Mouse (Mus musculus): ENCODE data around the gene Rhbdd2. TPM values are rescaled to one million over a fixed set of nuclear protein-coding genes. Genes with fewer than 3 reads are reported as not detected.

Rhbdd2 gene
- total RNA-seq, 2 experiments from 2014 or later, result 5.1 to 9.6 TPM

DNA sequence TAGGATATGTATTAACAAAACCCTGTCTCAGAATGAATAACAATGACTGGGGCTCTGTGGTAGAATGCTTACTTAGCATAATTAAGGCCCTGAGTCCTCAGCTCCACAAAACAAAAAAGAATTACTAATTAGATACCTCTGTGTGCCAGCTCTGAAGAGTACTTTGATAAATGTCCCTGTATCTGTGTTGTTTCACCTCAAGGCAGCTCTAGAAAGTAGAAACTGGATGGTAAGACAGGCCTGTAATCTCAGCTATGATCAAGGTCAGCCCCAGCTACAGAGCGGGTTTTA, 11.1 kb downstream of the Rhbdd2 start:
- ATAC-seq (replicated peaks; ENCODE audit: low FRiP score, poor library complexity, severe bottlenecking), result no peak

DNA sequence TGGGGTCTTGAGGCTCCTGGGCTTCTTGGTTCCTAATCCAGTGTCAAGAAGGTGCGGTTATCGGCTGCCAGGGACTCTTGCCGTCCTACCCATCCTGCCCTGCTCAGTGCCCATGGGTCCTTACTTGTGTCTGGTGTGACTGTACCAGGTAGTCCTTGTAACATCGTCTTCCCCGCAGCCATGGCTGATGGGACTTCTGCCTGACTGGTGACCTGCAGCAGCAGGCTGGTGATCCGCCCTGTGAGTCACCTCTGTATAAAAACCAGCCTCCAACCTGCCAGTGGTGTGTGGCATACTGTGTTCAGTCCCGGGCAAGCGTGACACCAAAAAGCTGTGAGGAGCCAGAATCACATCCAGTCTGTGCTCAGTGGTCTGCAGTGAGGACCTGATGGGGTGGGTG, 11.5 kb downstream of the Rhbdd2 start:
- no peak for ATAC-seq (replicated peaks; ENCODE audit: low FRiP score, poor library complexity, severe bottlenecking)

DNA sequence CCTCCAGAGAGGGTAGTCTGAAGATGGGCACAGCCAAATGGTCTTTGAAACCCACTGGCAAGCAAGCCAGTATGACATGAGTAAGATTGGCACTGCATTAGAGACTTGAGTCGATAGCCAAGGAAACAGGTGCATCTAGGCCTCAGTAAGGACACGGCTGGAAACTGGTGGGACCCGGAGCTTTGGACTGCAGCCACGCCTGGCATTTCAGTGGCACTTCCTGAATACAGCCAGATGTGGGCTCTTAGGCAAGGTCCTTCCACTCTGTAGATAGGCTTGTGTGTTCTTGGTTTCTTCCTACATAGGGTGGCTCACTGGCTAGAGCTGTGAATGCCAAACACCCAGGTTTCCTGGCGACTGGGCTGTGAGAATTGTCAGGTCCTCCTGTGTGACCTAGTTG, 12.9 kb downstream of the Rhbdd2 start:
- ATAC-seq (replicated peaks; ENCODE audit: low FRiP score, poor library complexity, severe bottlenecking), result no peak

DNA sequence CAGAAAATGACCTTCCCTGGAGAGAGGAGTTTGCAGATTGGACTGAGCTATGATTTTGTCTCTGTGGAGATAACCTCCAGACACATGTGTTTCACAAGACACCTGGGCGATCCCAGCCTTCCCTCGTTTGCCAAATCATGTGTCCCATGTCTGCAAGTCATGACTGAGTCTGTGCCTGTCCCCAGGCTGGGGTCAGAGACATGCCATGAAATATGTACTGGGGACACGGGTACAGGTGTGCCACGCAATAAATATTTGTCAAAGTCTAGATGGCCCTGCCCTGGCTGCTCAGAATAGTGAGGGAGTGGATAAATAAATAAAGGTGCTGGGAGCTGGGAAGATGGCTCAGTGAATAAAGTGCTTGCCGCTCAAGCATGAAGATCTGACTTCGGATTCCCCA, 13.6 kb downstream of the Rhbdd2 start:
- no peak for ATAC-seq (replicated peaks; ENCODE audit: low FRiP score, poor library complexity, severe bottlenecking)

DNA sequence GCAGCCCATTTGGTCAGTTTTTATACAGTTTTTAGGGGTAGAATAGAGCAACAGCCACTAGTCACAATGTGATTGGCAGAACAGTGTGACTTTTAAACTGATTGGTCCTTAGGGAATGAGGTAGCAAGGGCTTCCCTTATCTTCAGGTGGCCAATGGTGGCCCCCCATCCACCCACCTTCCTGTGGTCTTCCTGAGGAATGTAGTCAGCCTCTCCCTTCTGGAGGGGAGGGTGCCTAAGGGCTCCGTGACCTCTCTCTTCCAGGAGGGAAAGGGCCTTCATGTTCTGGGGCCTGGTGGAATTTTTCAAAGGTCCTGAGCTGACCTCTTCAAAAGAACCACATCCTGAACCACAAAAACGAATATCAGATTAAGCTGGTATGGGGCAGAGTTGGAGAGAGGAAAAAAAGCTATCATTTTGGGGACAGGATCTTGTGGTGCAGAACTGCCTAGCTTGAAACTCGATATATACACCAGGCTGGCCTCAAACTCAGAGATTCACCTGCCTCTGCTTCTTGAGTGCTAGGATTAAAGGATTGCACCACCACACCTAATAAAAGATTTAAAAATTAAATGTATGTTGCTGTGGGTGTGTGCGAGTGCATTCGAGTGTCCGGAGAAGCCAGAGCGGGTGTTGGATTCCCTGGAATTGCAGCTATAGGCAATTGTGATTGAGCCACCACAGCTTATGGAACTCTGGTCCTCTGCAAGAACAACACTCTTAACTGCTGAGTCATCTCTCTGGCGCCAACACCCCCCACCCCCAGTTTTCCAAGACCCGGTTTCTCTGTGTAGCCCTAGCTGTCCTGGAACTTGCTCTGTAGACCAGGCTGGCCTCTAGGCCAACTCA, 16.3 kb downstream of the Rhbdd2 start:
- ATAC-seq (replicated peaks; ENCODE audit: low FRiP score, poor library complexity, severe bottlenecking), result no peak

DNA sequence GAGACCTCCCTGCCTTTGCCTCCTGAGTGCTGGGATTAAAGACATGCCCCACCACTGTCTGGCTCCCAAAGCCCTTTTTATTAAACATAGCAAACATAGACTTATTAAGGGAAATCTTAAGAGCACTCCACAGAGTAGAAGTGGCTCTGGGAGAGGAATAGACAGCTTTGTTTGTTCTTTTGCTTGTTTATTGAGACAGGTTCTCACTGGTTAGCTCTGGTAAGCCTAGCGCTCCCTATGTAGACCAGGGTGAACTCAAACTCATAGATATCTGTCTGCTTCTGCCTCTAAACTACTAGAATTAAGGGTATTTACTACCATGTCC, 16.9 kb downstream of the Rhbdd2 start:
- no peak for ATAC-seq (replicated peaks; ENCODE audit: low FRiP score, poor library complexity, severe bottlenecking)

DNA sequence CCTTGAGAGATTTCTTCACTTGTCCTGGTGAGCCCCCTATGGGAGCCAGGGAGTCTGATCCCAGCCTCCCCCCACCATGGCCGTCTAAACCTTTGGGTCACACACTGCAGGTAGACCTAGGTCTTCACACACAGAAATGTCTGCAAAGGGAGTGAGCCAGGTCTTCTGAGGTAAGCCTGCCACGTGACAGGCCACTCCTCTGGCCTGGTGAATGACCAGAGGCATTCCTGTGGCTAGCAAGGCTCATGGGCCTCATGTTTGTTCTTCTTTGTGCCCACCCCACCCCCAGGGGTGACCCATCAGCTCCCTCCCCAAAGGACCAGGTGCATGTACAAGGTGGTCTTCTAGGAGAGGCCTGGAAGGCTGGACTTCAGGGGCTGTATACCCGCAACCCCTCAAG, 19.1 kb downstream of the Rhbdd2 start:
- ATAC-seq (replicated peaks; ENCODE audit: low FRiP score, poor library complexity, severe bottlenecking), result 0 out of 2 replicates have a peak, but pooled peaks have one; percentile 10

DNA sequence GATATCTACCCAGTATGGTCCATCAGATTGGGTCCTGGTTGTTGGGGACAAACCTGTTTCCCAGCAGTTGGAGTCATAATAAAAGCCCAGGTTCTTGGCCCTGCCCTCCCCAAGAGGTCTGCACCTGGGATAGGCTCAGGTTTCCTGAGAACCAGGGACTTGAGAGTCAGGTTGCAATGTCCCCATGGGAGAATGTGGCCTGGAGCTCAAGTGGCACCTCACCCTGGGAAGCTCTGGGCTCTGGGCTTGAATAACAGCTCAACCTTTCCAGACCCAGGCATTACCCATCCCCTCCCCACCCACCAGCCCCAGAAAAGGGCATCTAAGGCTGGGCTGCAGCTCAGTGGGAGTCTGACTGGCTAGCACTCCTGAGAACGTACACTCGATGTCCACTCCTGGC, 20.8 kb downstream of the Rhbdd2 start:
- no peak for ATAC-seq (replicated peaks; ENCODE audit: low FRiP score, poor library complexity, severe bottlenecking)

DNA sequence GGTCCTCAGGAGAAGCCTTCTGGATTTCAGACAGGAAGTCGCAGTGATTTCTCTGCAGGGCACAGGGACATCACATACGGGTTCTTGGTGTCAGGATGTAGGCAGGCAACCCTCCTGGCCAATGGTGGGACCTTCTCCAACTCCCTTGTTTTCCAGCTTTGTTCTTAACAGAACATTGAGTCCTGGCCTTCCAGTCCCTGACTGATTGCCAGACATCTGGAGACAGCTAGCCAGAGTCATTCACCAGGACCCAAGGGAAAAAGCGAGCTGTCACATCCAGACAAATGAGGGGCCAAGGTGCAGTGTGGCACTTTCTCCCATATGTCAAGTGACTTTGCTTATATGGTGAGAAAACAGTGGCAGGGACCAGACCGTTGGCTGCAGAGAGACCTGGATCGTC, 23.6 kb downstream of the Rhbdd2 start:
- ATAC-seq (replicated peaks; ENCODE audit: low FRiP score, poor library complexity, severe bottlenecking), result no peak

DNA sequence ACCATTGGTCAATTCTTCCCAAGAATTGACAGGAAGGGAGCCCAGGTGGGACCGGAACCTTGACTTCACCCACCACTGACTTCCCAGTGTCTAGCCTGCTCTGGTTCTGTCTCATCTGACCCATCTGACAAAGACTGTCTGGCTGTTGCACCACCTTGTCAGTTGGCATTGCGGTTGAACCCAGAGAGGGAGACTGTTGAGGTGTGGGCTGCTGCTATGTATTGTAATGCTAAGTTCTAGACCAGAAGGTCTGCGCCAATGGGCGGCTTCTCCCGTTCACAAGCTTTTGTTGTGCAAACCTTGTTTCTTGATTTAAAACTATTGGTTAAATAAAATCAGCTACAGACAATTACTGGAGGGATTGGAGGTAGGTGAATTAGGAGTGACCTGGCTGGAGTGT, 24.7 kb downstream of the Rhbdd2 start:
- no peak for ATAC-seq (replicated peaks; ENCODE audit: low FRiP score, poor library complexity, severe bottlenecking)

DNA sequence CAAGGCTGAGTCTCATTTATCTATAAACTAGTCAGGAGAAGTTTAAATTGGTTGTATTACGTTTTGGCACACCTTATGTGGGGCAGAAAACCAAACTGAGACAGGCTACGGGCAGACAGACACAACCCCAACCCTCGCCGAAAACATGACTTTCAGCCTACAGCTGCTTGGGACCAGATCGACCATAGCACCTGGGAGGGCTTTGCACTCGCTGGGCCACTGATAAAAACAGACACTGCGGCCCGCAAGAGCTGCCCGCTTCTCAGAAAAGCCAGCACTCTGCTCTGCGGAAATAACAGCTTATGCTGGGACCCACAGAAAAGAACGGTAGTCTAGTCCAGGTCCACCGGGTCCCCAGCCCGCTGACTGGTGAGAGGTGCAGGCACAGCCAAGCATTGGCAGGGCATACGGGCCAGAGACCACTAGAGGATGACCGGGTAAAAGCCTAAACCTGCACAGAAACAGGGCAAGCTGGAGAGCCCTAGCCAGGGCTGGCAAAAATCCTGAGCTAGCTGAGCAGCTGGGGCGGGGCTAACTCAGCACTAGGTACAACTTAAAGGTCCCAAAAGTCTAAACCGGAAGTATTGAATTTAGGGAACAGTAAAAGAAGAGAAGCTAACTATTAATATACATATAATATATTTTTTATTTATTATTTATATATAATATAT, 25.4 kb downstream of the Rhbdd2 start:
- 0 out of 2 replicates have a peak, but pooled peaks have one; percentile 56 for ATAC-seq (replicated peaks; ENCODE audit: low FRiP score, poor library complexity, severe bottlenecking)

DNA sequence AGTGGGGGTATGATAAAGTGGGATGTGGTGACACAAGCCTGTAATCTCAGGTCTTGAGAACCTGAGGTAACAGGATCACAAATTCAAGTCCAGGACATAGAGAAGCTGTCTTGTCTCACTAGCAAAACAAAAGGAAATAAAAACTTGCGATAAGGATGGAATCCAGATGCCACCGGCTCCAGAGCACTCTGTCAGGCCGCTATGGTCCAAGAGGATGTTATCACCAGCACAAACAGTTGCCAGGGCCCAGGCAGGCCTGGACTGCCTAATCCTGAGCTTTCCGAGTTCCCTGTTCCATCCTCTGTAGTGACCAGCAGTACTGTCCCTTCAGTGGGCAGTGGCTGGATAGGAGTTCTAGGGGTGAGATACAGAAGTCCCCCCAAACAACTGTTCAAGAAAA, 27.5 kb downstream of the Rhbdd2 start:
- ATAC-seq (replicated peaks; ENCODE audit: low FRiP score, poor library complexity, severe bottlenecking), result no peak

DNA sequence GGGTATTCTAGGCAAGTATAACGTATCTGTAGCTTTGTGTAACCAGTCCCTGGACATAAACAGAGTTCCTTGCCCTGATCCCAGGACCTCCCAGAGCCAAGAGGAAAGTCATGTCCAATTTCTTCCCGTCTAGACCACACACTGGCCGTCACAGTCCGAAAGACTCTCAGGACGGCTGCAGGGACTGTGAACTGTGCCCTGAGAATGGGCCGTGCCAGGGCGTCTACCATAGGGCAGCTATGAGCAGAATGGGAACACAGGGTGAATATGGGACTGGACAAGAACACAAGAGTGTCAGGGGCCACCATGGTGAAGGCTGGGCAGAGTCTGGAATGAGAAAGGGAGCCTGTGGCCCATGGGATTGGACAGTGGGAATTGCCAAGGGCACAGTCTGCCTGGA, 28.1 kb downstream of the Rhbdd2 start:
- no peak for ATAC-seq (replicated peaks; ENCODE audit: low FRiP score, poor library complexity, severe bottlenecking)

DNA sequence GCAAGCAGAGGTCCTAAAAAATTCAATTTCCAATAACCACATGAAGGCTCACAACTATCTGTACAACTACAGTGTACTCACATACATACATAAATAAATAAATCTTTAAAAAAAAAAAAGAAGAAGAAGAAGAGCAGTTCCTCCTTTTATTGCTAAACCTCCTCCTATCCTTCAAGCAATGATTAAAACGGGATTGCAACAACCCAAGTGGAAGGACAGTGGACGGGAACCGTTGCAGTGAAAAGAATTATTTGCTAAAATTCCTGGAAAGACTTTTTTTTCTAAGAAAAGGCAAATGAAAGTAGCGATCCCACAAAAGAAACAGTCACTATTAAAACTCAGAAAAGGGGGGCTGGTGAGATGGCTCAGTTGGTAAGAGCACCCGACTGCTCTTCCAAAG, 34.5 kb downstream of the Rhbdd2 start:
- ATAC-seq (replicated peaks; ENCODE audit: low FRiP score, poor library complexity, severe bottlenecking), result no peak

DNA sequence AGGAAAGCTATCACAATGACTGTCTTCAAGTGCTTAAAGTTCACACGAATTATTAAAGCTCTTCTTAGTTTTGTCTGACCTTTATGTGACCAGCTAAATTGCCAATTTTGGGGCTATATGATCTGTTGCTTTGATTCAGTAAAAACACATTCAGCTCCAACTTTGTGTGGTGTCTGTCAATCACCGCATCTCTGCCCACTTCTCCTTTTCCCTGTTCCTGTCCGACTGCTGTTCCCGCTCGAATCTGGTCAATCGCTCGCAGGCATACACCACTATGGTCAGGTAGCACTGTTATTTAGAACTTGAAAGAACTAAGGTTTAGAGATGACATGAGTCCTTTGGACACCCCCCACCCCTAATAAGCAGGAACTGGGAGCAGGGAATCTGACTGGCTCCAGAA, 35.7 kb downstream of the Rhbdd2 start:
- no peak for ATAC-seq (replicated peaks; ENCODE audit: low FRiP score, poor library complexity, severe bottlenecking)

DNA sequence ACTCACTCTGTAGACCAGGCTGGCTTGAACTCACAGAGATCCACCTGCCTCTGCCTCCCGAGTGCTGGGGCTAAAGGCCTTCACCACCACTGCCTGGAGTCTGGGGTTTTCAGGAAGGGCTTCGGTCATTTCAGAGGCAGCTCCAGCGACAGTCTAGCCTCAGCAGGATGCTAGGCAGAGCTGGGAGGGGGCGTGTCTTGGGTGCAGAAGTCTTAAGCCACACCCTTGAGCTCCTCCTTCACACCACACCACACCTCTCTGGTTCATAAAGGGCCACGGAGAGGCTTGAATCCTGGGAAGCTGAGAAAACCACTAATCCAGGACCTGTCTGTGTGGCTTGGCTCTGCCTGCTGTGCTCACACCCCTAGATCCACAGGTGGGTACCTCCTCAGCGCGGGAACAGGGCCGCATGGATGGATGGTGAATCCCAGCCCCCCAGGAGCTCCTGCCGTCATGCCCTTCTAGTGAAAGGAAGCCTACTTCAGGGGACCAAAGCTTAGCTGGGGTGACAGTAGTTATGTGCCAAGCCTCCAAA, 37.4 kb downstream of the Rhbdd2 start, which contains the start of gene Por:
TSS of gene Por (plus strand) at position 293 of the 535 bp plus-strand sequence.
- ATAC-seq (replicated peaks; ENCODE audit: low FRiP score, poor library complexity, severe bottlenecking), result peak; percentile 77; the same call in 1 of the 2 replicates

DNA sequence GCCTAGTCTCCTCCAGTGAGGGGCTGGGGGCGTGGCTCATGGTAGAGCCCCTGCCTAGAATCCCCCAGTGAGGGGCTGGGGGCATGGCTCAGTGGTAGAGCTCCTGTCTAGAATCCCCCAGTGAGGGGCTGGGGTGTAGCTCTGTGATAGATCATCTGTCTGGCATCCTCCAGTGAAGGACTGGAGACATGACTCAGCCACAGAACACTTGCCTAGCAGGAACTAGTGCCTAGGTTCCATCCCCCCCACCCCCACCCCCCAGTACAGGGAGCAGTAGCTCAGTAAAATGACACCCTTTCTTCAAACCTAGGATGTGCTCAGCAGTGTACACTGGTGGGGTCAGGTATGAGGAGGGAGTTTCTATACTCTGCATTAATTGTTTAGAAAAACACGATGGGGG, 38.5 kb downstream of the Rhbdd2 start:
- no peak for ATAC-seq (replicated peaks; ENCODE audit: low FRiP score, poor library complexity, severe bottlenecking)

DNA sequence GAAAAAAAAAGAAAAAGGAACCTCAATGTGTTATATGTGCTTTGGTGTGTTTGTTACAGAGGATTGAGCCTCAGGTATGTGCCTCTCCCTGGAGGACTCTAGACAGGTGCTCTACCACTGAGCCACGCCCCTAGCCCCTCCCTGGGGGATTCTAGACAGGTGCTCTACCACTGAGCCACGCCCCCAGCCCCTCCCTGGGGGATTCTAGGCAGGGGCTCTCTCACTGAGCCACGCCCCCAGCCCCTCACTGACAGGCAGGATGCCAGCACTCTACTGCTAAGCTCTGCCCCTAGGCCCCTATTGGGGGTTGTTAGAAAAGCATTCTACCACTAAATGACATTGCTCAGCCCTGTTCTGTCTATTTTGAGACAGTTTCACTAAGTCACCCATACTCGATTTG, 40.1 kb downstream of the Rhbdd2 start:
- ATAC-seq (replicated peaks; ENCODE audit: low FRiP score, poor library complexity, severe bottlenecking), result no peak

DNA sequence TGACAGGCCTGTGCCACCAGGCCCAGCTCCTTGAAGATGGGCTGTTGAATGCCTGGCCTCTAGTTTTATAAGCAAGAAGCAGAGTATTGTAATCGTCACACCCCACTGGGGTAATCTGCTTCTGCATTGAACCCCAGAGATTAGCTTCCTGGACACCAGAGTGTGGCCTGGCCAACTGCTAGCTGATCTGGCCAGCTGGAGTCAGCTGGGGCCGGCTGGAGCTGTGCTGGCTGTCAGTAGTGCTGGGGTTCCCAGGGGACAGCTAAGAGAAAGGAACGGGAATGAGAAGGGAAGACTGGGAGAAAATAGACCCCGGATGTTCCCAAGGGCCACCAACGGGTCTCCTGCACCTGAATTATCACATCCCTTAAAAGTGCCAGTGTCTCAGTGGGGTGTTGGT, 40.6 kb downstream of the Rhbdd2 start:
- no peak for ATAC-seq (replicated peaks; ENCODE audit: low FRiP score, poor library complexity, severe bottlenecking)

DNA sequence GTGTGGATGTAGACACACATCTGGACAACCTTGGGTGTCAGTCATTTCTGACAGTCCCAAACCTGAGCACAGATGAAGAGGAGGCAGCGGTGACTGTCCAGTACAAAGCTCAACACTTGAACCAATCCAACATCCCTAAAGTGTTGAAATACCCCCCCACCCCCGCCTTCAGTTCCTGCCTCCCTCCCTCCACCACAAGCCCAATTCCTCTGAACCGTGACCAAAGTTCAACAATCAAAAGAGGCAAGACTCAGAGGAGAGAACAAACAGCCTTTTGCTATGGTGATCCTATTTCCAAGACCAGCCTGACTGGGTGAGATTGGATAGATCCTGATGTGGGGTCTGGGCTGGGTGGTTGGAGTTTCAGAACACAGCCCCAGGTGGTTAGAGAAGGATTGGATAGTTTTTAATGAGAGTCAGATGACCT, 41.9 kb downstream of the Rhbdd2 start:
- no peak for ATAC-seq (replicated peaks; ENCODE audit: low FRiP score, poor library complexity, severe bottlenecking)

DNA sequence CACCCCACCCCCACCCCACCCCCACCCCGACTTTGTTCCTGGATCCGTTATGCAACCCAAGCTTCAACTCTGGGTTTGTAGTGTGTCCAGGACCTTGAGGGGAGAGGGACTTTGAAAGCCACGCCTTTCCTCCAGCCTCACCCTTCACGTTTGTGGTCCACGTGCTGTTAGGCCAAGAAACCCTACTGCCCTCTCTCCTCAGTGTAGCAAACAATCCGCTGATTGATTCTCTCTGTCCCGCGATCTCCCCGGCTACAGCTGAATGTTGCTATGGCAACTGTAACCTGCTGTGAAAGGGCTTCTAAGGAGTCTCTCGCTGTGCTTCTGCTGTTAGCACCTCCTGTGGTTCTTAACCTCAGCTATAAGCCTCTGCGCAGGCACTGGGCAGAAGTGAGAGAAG, 42.4 kb downstream of the Rhbdd2 start:
- no peak for ATAC-seq (replicated peaks; ENCODE audit: low FRiP score, poor library complexity, severe bottlenecking)
